Mouse (Mus musculus) myocyte (in vitro differentiated cells): ENCODE measurements around the gene Rab10.

Experiments
- CEBPB ChIP-seq: IDR thresholded peaks from 2 replicates; pipeline ENCODE4 v1.6.1; 2011; ENCODE audit warnings: mild to moderate bottlenecking, moderate library complexity; ENCODE audit not compliant: poor library complexity, insufficient read depth, severe bottlenecking
- E2F4 ChIP-seq: IDR thresholded peaks from one replicate; pipeline ENCODE4 v1.6.1; 2011; ENCODE audit warnings: mild to moderate bottlenecking, control low read depth, moderate library complexity; ENCODE audit not compliant: insufficient read depth
- MAX ChIP-seq: IDR thresholded peaks from one replicate; pipeline ENCODE4 v1.6.1; 2011; ENCODE audit warnings: low read depth, mild to moderate bottlenecking, control low read depth
- MYOD1 ChIP-seq, 3 experiments: IDR thresholded peaks; one replicate each; pipeline ENCODE4 v1.6.1; 2011; ENCODE audit warnings: control low read depth in 2 of 3, low read depth in 2 of 3, mild to moderate bottlenecking in 2 of 3, moderate library complexity in 1 of 3; ENCODE audit not compliant: insufficient read length in 2 of 3, control insufficient read depth in 1 of 3
- MYOG ChIP-seq, 3 experiments: IDR thresholded peaks; one replicate each; pipeline ENCODE4 v1.6.1; 2011; ENCODE audit warnings: control low read depth in 2 of 3, low read depth in 2 of 3, mild to moderate bottlenecking in 2 of 3; ENCODE audit not compliant: insufficient read length in 2 of 3, control insufficient read depth in 1 of 3, insufficient read depth in 1 of 3
- POLR2A ChIP-seq: IDR thresholded peaks from one replicate; pipeline ENCODE4 v1.6.1; 2011; ENCODE audit warnings: low read depth, mild to moderate bottlenecking, control low read depth, moderate library complexity; ENCODE audit not compliant: insufficient read length
- POLR2AphosphoS2 ChIP-seq: IDR thresholded peaks from one replicate; pipeline ENCODE4 v1.6.1; 2011; ENCODE audit warnings: low read depth, control low read depth; ENCODE audit not compliant: insufficient read length
- TCF12 ChIP-seq: IDR thresholded peaks from one replicate; pipeline ENCODE4 v1.6.1; 2011; ENCODE audit warnings: mild to moderate bottlenecking, control low read depth; ENCODE audit not compliant: poor library complexity, insufficient read depth, severe bottlenecking
- USF1 ChIP-seq: IDR thresholded peaks from one replicate; pipeline ENCODE4 v1.6.1; 2011; ENCODE audit warnings: low read depth, mild to moderate bottlenecking, control low read depth, moderate library complexity

GRCm38 (mm10) chr12:3236831-3237681 is 72.7 kb downstream of the Rab10 start:
- TF ChIP-seq MYOD1 (IDR thresholded peaks at IDR 0.05; ENCODE audit: control insufficient read depth in 1 of 3, insufficient read length in 2 of 3, low read depth in 2 of 3): no peak
- TF ChIP-seq POLR2A: no peak
- no peak for TF ChIP-seq CEBPB
- TF ChIP-seq MAX: no peak
- TF ChIP-seq E2F4: no peak
- TF ChIP-seq TCF12: no peak
- no peak for TF ChIP-seq USF1
- no peak for TF ChIP-seq POLR2AphosphoS2
- TF ChIP-seq MYOG (IDR thresholded peaks at IDR 0.05; ENCODE audit: control insufficient read depth in 1 of 3, insufficient read depth in 1 of 3, insufficient read length in 2 of 3, low read depth in 2 of 3): no peak
